29 mouse cellular contexts compared by ENCODE assay signal in the genomic region with DNA sequence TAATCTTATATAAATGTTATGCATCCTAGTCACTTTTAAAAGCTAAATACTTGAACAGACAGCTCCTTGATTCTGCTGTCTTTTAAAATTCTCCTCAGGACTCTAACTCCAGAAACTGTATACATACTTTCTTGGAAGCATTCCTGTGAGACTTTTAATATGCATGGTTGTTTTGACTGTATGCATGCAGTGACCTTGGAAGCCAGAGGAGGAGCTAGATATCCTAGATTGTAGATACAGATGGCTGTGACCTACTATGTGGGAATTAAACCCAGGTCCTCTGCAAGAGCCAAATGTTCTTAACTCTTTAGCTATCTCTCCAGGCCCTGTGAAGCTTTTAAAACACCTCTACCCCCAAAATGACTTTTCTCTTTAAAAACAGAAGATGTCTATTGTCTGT.
A peak's percentile ranks its signal among the peaks of the same experiment; 100 is the strongest.
DNase-seq lines count a peak whose midpoint lies in the region; ATAC-seq and TF ChIP-seq lines count a peak whose summit lies in the region.
"Had no signal": no experiment of that assay in that cellular context is flagged by ENCODE, and none has a peak within 500 bp of the region (broad histone marks: within the 10 kb centered on the region; RNA-seq: fewer than 3 reads in every experiment).

No protein-coding gene starts in this region.

- H3K9ac ChIP-seq in intestine, postnatal 0 days (ENCODE audit: low read depth, low read length) = no peak overlapping the region
- H3K9ac ChIP-seq in intestine, embryonic 15.5 days = no peak overlapping the region
- H3K9ac ChIP-seq in lung, postnatal 0 days (replicated peaks; ENCODE audit: low read depth) = no peak overlapping the region
- H3K9ac ChIP-seq: forebrain, embryonic 13.5 days; heart, embryonic 12.5 days; hindbrain, embryonic 14.5 days; liver, embryonic 12.5 days; liver, postnatal 0 days; neural tube, embryonic 13.5 days had no signal

- POLR2A ChIA-PET in Patski (lab: Charles Lee) = interaction anchor here (0.9 kb wide), 1 partner anchor 12 kb away, joined by 3 read pairs; no protein-coding TSS in a partner anchor

- in situ Hi-C loops in Patski (cut with MboI; ENCODE audit: low pct_unique_long_range_greater_than_20kb) = loop anchor here (5.0 to 10.0 kb wide), 2 partner anchors 317 to 419 kb away; no protein-coding TSS in a partner anchor

- no peak overlapping the region for H3K4me2 ChIP-seq in intestine, postnatal 0 days (replicated peaks; ENCODE audit: low read depth)
- no peak overlapping the region for H3K4me2 ChIP-seq in intestine, embryonic 15.5 days (replicated peaks)
- no peak overlapping the region for H3K4me2 ChIP-seq in lung, postnatal 0 days (replicated peaks; ENCODE audit: low read depth, low read length)
- H3K4me2 ChIP-seq: forebrain, embryonic 13.5 days; heart, embryonic 12.5 days; hindbrain, embryonic 14.5 days; liver, embryonic 12.5 days; midbrain, embryonic 11.5 days; neural tube, embryonic 13.5 days had no signal

- peak; percentile 20; the same call in 1 of the 2 replicates for TF ChIP-seq CTCF in intestine, postnatal 0 days (IDR thresholded peaks at IDR 0.05; ENCODE audit: low read depth)
- TF ChIP-seq CTCF in lung, postnatal 0 days (IDR thresholded peaks at IDR 0.05) = peak; percentile 32; the same call in 1 of the 2 replicates
- peak; percentile 23 for TF ChIP-seq CTCF in Patski (IDR thresholded peaks at IDR 0.05)

- H3K4me3 ChIP-seq in intestine, postnatal 0 days (ENCODE audit: low read depth, low read length) = no peak overlapping the region
- no peak overlapping the region for H3K4me3 ChIP-seq in intestine, embryonic 15.5 days (replicated peaks)
- no peak overlapping the region for H3K4me3 ChIP-seq in lung, postnatal 0 days (ENCODE audit: low read depth, low read length)
- H3K4me3 ChIP-seq: forebrain, embryonic 13.5 days; heart, embryonic 12.5 days; liver, embryonic 12.5 days; neural tube, embryonic 13.5 days had no signal

- no peak for ATAC-seq in intestine, postnatal 0 days
- ATAC-seq in intestine, embryonic 15.5 days = no peak
- ATAC-seq in lung, postnatal 0 days = no peak
- no peak for ATAC-seq in Patski
- ATAC-seq: forebrain, embryonic 13.5 days; inflammation-experienced regulatory T-cells, adult 6 months had no signal

- CTCF ChIA-PET in Patski (lab: Charles Lee) = interaction anchor here (1.3 kb wide), 1 partner anchor 10 kb away, joined by 6 read pairs; no protein-coding TSS in a partner anchor

- DNase-seq in lung, postnatal 0 days (ENCODE audit: low spot score) = no peak
- no peak for DNase-seq in lung, adult 18-20 months
- no peak for DNase-seq in Patski (ENCODE audit: low read depth, low spot score)
- DNase-seq in spleen, adult 18-20 months = no peak
- no peak for DNase-seq in cerebellum, postnatal 10 days
- DNase-seq: adrenal gland, postnatal 25 days; cerebellum, adult 11-12 months; cerebellum, postnatal 14 days; gastrocnemius, postnatal 14 days; heart, adult 11 months; heart, postnatal 4 days; kidney, adult 2 months; kidney, postnatal 10 days; left cerebral cortex, postnatal 4 days; liver, postnatal 0 days; lung, postnatal 14 days; right cerebral cortex, postnatal 14 days; thymus, adult 18-20 months; thymus, postnatal 25 days had no signal

- no peaks in the 10 kb centered on the region for H3K9me3 ChIP-seq in intestine, postnatal 0 days (ENCODE audit: control insufficient read depth)
- H3K9me3 ChIP-seq in intestine, embryonic 15.5 days = no peaks in the 10 kb centered on the region
- H3K9me3 ChIP-seq in lung, postnatal 0 days (ENCODE audit: low read length) = no peaks in the 10 kb centered on the region
- H3K9me3 ChIP-seq: forebrain, embryonic 13.5 days; heart, embryonic 12.5 days; liver, embryonic 12.5 days; neural tube, embryonic 13.5 days had no signal

- no peaks in the 10 kb centered on the region for H3K4me1 ChIP-seq in intestine, postnatal 0 days (replicated peaks; ENCODE audit: control insufficient read depth, insufficient read depth, low read length)
- H3K4me1 ChIP-seq in intestine, embryonic 15.5 days (replicated peaks) = no peaks in the 10 kb centered on the region
- no peaks in the 10 kb centered on the region for H3K4me1 ChIP-seq in lung, postnatal 0 days (ENCODE audit: insufficient read depth, low read depth, low read length)
- H3K4me1 ChIP-seq: forebrain, embryonic 13.5 days; neural tube, embryonic 13.5 days had no signal

- no peak overlapping the region for H3K27ac ChIP-seq in intestine, postnatal 0 days (ENCODE audit: low read depth, low read length)
- H3K27ac ChIP-seq in intestine, embryonic 15.5 days = no peak overlapping the region
- H3K27ac ChIP-seq in lung, postnatal 0 days (ENCODE audit: low read length) = no peak overlapping the region
- H3K27ac ChIP-seq: forebrain, embryonic 13.5 days; hindbrain, embryonic 14.5 days; liver, embryonic 12.5 days; neural tube, embryonic 13.5 days had no signal

- H3K27me3 ChIP-seq in intestine, postnatal 0 days (replicated peaks; ENCODE audit: control insufficient read depth, insufficient read depth, low read length) = no peaks in the 10 kb centered on the region
- no peaks in the 10 kb centered on the region for H3K27me3 ChIP-seq in intestine, embryonic 15.5 days (replicated peaks)
- H3K27me3 ChIP-seq in lung, postnatal 0 days (replicated peaks; ENCODE audit: insufficient read depth, low read length) = no peaks in the 10 kb centered on the region
- H3K27me3 ChIP-seq in Patski = no peaks in the 10 kb centered on the region
- H3K27me3 ChIP-seq: CH12.LX; forebrain, embryonic 13.5 days; heart, embryonic 12.5 days; liver, embryonic 12.5 days; neural tube, embryonic 13.5 days had no signal

- TF ChIP-seq EP300 in lung, postnatal 0 days (IDR thresholded peaks at IDR 0.05) = no peak

- H3K36me3 ChIP-seq in intestine, postnatal 0 days (ENCODE audit: control insufficient read depth, insufficient read depth) = peaks cover 8% of the 10 kb centered on the region; the same call in 1 of the 2 replicates
- no peaks in the 10 kb centered on the region for H3K36me3 ChIP-seq in intestine, embryonic 15.5 days
- no peaks in the 10 kb centered on the region for H3K36me3 ChIP-seq in lung, postnatal 0 days (ENCODE audit: insufficient read depth, low read length)
